Mouse (Mus musculus) hindbrain, postnatal 0 days (tissue): ENCODE results near the gene Mapkapk2. TPM values are rescaled to one million over a fixed set of nuclear protein-coding genes. Genes with fewer than 3 reads are reported as not detected.

Experiments
- ATAC-seq: fragments of 200-750 bp; cut with Nextera tagmentation; 2 replicates; pipeline ENCODE4 v1.8.0; 2017; ENCODE audit warnings: mild to moderate bottlenecking, moderate TSS enrichment, moderate library complexity
- DNase-seq: peaks from one replicate; pipeline ENCODE4 v3.0.0-alpha.2; 2015; ENCODE audit warnings: low spot score
- H3K27ac ChIP-seq: fragments of 300-500 bp; sonication (generic); 2 replicates; pipeline ENCODE4 v1.5.1; 2014; ENCODE audit warnings: mild to moderate bottlenecking
- H3K27me3 ChIP-seq: fragments of 300-500 bp; sonication (generic); 2 replicates; pipeline ENCODE4 v1.6.1; 2014; ENCODE audit warnings: low read length, mixed read lengths; ENCODE audit not compliant: insufficient read depth
- H3K36me3 ChIP-seq: fragments of 300-500 bp; sonication (generic); 2 replicates; pipeline ENCODE4 v1.6.1; 2014; ENCODE audit warnings: low read length, mixed read lengths; ENCODE audit not compliant: insufficient read depth
- H3K4me1 ChIP-seq: fragments of 300-500 bp; sonication (generic); 2 replicates; pipeline ENCODE4 v1.6.1; 2014; ENCODE audit warnings: antibody characterized with exemption, low read length, mixed read lengths; ENCODE audit not compliant: insufficient read depth
- H3K4me2 ChIP-seq: fragments of 300-500 bp; sonication (generic); 2 replicates; pipeline ENCODE4 v1.6.1; 2014; ENCODE audit warnings: low read depth, mild to moderate bottlenecking, low read length, moderate library complexity, mixed read lengths
- H3K4me3 ChIP-seq: fragments of 300-500 bp; sonication (generic); 2 replicates; pipeline ENCODE4 v1.5.1; 2014; ENCODE audit warnings: low read length
- H3K9ac ChIP-seq: fragments of 300-500 bp; sonication (generic); replicated peaks from 2 replicates; pipeline ENCODE4 v1.6.1; 2014; ENCODE audit warnings: mild to moderate bottlenecking, low read length, moderate library complexity, mixed read lengths
- H3K9me3 ChIP-seq: fragments of 300-500 bp; sonication (generic); 2 replicates; pipeline ENCODE4 v1.6.1; 2016; ENCODE audit warnings: low read length, mixed read lengths
- CTCF ChIP-seq: IDR thresholded peaks from 2 replicates; pipeline ENCODE4 v1.5.1; 2016; ENCODE audit warnings: antibody characterized with exemption, control low read depth, low read depth
- WGBS: fragments of 180-500 bp; shearing (Covaris S2); extraction: QIAGEN DNeasy Blood & Tissue Kit; methylation state at CpG from one replicate; pipeline ENCODE4 v1.1.7; 2014; 5-methylcytosine and 5-hydroxymethylcytosine counted together
- polyA plus RNA-seq: library from polyadenylated mRNA; unstranded; fragments of >200 nt; fragmentation: Nextera tagmentation; extraction: Ambion mirVana; gene quantifications from 2 replicates; pipeline ENCODE4 v1.2.1, GENCODE M21; 2015
- total RNA-seq: library from RNA; depleted of rRNA; stranded (reverse); fragments of >200 nt; gene quantifications from 2 replicates; pipeline ENCODE4 v1.2.3, GENCODE M21; 2014

Gene Mapkapk2
- total and polyA plus RNA-seq, 2 experiments from 2014 or later: 21.2 to 71.1 TPM

DNA sequence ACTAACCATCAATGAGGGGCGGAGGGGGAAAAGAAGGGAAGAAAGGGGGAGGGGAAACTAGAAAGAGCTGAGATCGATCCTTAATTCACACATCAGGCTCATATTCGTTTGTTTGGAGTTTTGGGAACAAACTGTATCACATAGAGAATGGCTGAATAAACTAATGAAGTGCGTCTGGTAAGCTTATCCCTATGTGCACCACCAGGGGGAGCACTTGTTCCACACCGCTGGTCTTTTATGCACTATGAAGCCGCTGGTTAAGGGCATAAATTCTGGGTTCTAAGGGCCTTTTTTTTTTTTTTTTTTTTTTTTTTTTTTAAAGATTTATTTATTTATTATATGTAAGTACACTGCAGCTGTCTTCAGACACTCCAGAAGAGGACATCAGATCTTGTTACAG is 18.3 kb upstream of the Mapkapk2 start:
- H3K9ac ChIP-seq: no peak overlapping the region
- ATAC-seq: peak; percentile 57

DNA sequence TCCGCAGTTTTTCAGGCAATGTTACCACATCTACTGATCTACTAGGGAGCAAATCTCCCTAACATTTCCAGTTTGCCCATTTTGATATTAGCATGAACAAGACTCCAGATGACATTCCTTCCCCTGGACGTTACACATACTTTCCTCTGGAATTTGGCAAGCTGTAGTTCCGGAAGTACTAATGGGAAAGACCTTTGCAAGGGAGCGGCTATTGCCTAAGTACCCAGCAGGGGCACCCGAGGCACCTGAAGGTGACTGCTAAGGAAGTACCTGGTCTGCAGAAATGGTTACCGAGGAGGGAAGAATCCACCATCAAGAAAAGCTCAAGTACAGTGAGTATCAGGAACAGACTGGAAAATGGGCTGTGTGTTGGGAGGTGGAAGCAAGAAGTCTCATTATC is 14.9 kb upstream of the Mapkapk2 start:
- Histone ChIP-seq H3K4me3 (no peak overlapping the region), H3K27me3 (no peaks in the 10 kb centered on the region), H3K36me3 (no peaks in the 10 kb centered on the region), H3K27ac (no peak overlapping the region), H3K9ac (no peak overlapping the region), H3K4me1 (peaks cover 3% of the 10 kb centered on the region; the same call in 1 of the 2 replicates), H3K4me2 (no peak overlapping the region), H3K9me3 (no peaks in the 10 kb centered on the region)
- DNase-seq (no peak), ATAC-seq (no peak)
- peak; percentile 27; the same call in 1 of the 2 replicates for TF ChIP-seq CTCF
- WGBS: 43% methylated on average over 6 of the region's 6 CpGs

More for the DNA sequence above, 18.3 kb upstream of the Mapkapk2 start:
- TF ChIP-seq CTCF: peak; percentile 88
- Histone ChIP-seq H3K4me3 (no peak overlapping the region), H3K36me3 (no peaks in the 10 kb centered on the region), H3K27ac (no peak overlapping the region), H3K4me2 (no peak overlapping the region), H3K4me1 (peaks cover 3% of the 10 kb centered on the region; the same call in 1 of the 2 replicates), H3K27me3 (no peaks in the 10 kb centered on the region), H3K9me3 (no peaks in the 10 kb centered on the region)
- DNase-seq: peak; percentile 89
- WGBS: 15% methylated on average over 6 of the region's 6 CpGs

DNA sequence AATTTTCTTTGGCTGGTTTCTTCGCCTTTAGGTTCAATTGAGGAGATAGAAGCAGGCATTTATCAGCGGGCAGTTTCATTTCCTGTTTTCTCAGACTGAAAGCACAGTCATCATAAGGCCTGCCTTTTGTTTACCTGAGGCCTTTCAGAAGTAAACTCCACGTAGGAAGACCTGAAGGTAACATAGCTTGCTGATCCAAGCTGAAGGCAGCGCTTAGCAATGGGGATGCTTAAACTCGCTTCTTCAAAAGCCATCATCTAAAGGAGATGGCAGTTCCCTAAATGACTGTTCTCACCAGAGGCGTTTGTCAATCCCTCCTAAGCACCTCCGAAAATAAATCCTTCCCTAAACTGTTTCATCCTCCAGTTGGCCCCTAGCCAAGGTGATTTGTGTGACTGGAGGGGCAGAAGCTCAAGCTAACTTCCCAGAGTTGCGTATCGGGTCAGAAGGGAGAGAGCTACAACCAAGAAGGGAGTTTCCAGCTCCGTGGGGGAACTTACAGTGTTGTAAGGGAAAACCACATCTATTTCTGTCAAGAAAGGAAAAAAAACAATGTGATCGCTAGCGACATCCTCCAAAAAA is 13.0 kb upstream of the Mapkapk2 start:
- DNase-seq (no peak), ATAC-seq (no peak)
- Histone ChIP-seq H3K4me3 (no peak overlapping the region), H3K27ac (no peak overlapping the region), H3K4me2 (no peak overlapping the region), H3K27me3 (no peaks in the 10 kb centered on the region), H3K36me3 (no peaks in the 10 kb centered on the region), H3K9me3 (no peaks in the 10 kb centered on the region), H3K9ac (no peak overlapping the region), H3K4me1 (no peaks in the 10 kb centered on the region)
- 70% methylated on average over 12 of the region's 12 CpGs for WGBS
- TF ChIP-seq CTCF: no peak

DNA sequence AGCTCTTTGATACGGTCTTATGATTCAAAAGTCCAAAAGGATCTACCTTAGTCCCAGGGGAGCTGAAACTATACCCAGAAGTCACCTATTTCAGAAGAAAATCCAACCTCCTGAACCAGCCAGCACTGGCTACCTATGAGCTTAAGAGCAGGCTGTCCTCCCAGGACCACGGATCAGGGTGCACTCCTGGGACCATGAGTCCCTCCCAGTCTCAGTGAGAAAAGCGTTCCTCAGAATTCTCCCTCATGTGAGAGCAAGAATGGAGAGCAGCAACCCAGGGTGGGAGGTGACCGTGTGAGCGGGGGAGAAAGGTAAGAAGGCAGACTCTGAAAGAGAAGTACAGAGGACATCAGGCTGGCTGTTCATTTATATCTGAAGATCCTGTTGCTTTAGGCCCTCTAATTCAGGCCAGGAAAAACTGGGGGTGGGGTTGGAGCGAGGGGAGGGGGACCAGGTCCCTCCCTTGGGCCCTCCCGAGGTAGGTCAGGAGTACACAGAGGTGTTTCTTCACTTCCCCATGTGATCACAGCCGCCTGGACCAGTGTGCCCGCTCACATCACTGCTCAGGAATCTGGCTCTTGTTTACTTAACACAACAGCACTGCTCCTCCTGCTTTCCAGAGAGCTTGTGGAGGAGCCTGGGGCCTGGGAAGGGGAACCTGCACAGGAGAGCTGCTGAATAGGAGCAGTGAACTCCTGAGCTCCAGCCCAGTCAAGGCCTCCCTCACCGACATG is 10.1 kb upstream of the Mapkapk2 start:
- Histone ChIP-seq H3K4me3 (no peak overlapping the region), H3K9ac (no peak overlapping the region), H3K9me3 (no peaks in the 10 kb centered on the region), H3K4me1 (no peaks in the 10 kb centered on the region), H3K27ac (no peak overlapping the region), H3K36me3 (no peaks in the 10 kb centered on the region), H3K27me3 (no peaks in the 10 kb centered on the region), H3K4me2 (no peak overlapping the region)
- no peak for TF ChIP-seq CTCF
- 69% methylated on average over 10 of the region's 10 CpGs for WGBS
- ATAC-seq (no peak), DNase-seq (no peak)

DNA sequence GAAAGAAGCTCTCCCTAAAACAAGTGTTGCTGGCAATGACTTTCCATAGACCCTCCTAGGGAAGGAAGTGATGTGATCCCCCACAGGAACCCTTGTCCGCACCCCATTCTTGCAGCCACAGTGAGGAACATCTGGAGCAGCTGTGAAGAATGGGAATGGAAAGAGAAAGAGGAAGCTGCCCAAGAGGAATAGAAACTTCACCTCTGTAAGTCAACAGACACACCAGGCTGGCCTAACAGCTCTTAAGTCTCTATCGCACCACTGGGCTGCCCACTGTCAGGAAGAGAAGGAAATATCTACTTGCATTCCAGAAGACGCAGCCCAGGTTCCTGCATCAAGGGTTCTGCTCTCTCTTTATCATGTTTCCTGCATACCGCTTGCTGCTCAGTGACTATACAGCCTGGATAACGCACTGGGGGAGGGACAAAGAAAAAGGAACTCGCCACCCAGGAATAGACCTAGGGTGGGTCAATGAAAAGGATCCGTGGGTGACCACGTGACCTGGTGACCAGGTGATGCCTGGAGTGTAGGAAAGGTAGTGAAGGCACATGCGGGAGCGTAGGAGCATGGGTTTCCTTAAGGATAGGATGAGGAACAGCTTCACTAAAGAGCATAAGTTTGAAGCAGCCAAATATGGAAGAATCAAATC is 6.3 kb upstream of the Mapkapk2 start:
- H3K36me3 ChIP-seq: no peaks in the 10 kb centered on the region
- no peak overlapping the region for H3K27ac ChIP-seq
- H3K9me3 ChIP-seq: no peaks in the 10 kb centered on the region
- no peak overlapping the region for H3K4me3 ChIP-seq
- ATAC-seq (no peak), DNase-seq (no peak)
- TF ChIP-seq CTCF: no peak
- H3K4me2 ChIP-seq: no peak overlapping the region
- 83% methylated on average over 10 of the region's 10 CpGs for WGBS
- no peaks in the 10 kb centered on the region for H3K27me3 ChIP-seq
- no peak overlapping the region for H3K9ac ChIP-seq
- H3K4me1 ChIP-seq: no peaks in the 10 kb centered on the region

DNA sequence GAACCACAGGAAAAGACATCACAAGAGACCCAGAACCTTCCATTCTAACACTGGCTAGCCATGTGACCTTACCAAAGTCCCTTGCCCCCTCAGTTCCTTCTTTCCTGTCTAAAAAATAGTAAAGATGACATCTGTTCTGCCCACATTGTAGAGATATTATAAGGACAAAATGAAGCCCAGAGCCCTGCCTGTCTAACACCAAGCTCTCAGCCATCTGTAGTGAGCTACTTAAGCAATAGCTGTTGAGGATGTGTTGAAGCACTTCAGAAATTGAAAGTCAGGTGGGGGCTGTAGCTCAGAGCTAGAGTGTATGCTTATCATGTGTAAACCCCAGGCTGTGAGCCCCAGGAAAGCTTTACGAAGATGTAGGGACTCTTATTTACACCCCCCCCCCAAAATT is 3.2 kb upstream of the Mapkapk2 start:
- 79% methylated on average over 1 of the region's 1 CpGs for WGBS
- H3K4me1 ChIP-seq: 0 out of 2 replicates have a peak, but pooled peaks cover 3% of the 10 kb centered on the region
- no peak for TF ChIP-seq CTCF
- H3K9me3 ChIP-seq: no peaks in the 10 kb centered on the region
- no peak overlapping the region for H3K27ac ChIP-seq
- H3K36me3 ChIP-seq: no peaks in the 10 kb centered on the region
- no peaks in the 10 kb centered on the region for H3K27me3 ChIP-seq
- ATAC-seq (no peak), DNase-seq (no peak)
- H3K4me3 ChIP-seq: no peak overlapping the region
- H3K9ac ChIP-seq: no peak overlapping the region
- H3K4me2 ChIP-seq: no peak overlapping the region
